Mouse (Mus musculus): ENCODE measurements around the gene Pi4k2b. TPM values are rescaled to one million over a fixed set of nuclear protein-coding genes. Genes with fewer than 3 reads are reported as not detected.
"Not testable (repeated sequence)": the region's sequence is repeated elsewhere in the genome, so short reads cannot be mapped to it uniquely, and the experiment has no call there.

Gene Pi4k2b
- total RNA-seq (2021), result 1 to 10 TPM; 4.9 to 6.7 TPM

- peak; percentile 81 for DNase-seq
- intact Hi-C loops (cut with DNase I), result no loop called here
Observed at GRCm38 (mm10) chr5:52741391-52742111, at the start of gene Pi4k2b. Gene Pi4k2b (plus strand): TSS chr5:52741574.

GRCm38 (mm10) chr5:52697291-52697690 lies 44.1 kb upstream of the Pi4k2b start:
- intact Hi-C loops (cut with DNase I), result no loop called here
- DNase-seq, result no peak

- DNase-seq; intact Hi-C loops (cut with DNase I): not testable (repeated sequence)
Observed at GRCm38 (mm10) chr5:52697882-52698440, 43.4 kb upstream of the Pi4k2b start.

- no peak for DNase-seq
- intact Hi-C loops (cut with DNase I), result no loop called here
Observed at GRCm38 (mm10) chr5:52704562-52704961, 36.8 kb upstream of the Pi4k2b start.

- no peak for DNase-seq
Observed at GRCm38 (mm10) chr5:52712704-52713103, 28.7 kb upstream of the Pi4k2b start.

GRCm38 (mm10) chr5:52716742-52717448 lies 24.5 kb upstream of the Pi4k2b start:
- intact Hi-C loops (cut with DNase I), result no loop called here
- DNase-seq, result no peak

More at GRCm38 (mm10) chr5:52712704-52713103, 28.7 kb upstream of the Pi4k2b start:
- intact Hi-C loops (cut with DNase I), result no loop called here

GRCm38 (mm10) chr5:52721003-52721402 lies 20.4 kb upstream of the Pi4k2b start:
- no peak for DNase-seq
- intact Hi-C loops (cut with DNase I), result no loop called here

- intact Hi-C loops (cut with DNase I), result no loop called here
- no peak for DNase-seq
Observed at GRCm38 (mm10) chr5:52727747-52728146, 13.6 kb upstream of the Pi4k2b start.

GRCm38 (mm10) chr5:52732811-52733210 lies 8.6 kb upstream of the Pi4k2b start:
- DNase-seq, result no peak
- intact Hi-C loops (cut with DNase I), result no loop called here

GRCm38 (mm10) chr5:52736046-52736445 lies 5.3 kb upstream of the Pi4k2b start:
- intact Hi-C loops (cut with DNase I), result no loop called here
- no peak for DNase-seq

GRCm38 (mm10) chr5:52742112-52742813 lies 889 bp downstream of the Pi4k2b start:
- intact Hi-C loops (cut with DNase I), result no loop called here
- peak; percentile 10 for DNase-seq

GRCm38 (mm10) chr5:52743231-52743630 lies 1.9 kb downstream of the Pi4k2b start:
- DNase-seq, result no peak
- intact Hi-C loops (cut with DNase I), result no loop called here

GRCm38 (mm10) chr5:52746920-52747319 lies 5.5 kb downstream of the Pi4k2b start:
- no peak for DNase-seq
- intact Hi-C loops (cut with DNase I), result no loop called here

- DNase-seq, result no peak
- intact Hi-C loops (cut with DNase I), result no loop called here
Observed at GRCm38 (mm10) chr5:52748732-52749131, 7.4 kb downstream of the Pi4k2b start.

- no peak for DNase-seq
- intact Hi-C loops (cut with DNase I), result no loop called here
Observed at GRCm38 (mm10) chr5:52753146-52753545, 11.8 kb downstream of the Pi4k2b start.

- intact Hi-C loops (cut with DNase I), result no loop called here
- DNase-seq, result no peak
Observed at GRCm38 (mm10) chr5:52754196-52754595, 12.8 kb downstream of the Pi4k2b start.

- intact Hi-C loops (cut with DNase I), result no loop called here
- no peak for DNase-seq
Observed at GRCm38 (mm10) chr5:52755337-52755736, 14.0 kb downstream of the Pi4k2b start.

- intact Hi-C loops (cut with DNase I), result no loop called here
- DNase-seq, result no peak
Observed at GRCm38 (mm10) chr5:52755989-52756388, 14.6 kb downstream of the Pi4k2b start.

- no peak for DNase-seq
- intact Hi-C loops (cut with DNase I), result no loop called here
Observed at GRCm38 (mm10) chr5:52762586-52762985, 21.2 kb downstream of the Pi4k2b start.

- no peak for DNase-seq
- intact Hi-C loops (cut with DNase I), result no loop called here
Observed at GRCm38 (mm10) chr5:52774267-52774666, 32.9 kb downstream of the Pi4k2b start.

- peak; percentile 9 for DNase-seq
- intact Hi-C loops (cut with DNase I), result no loop called here
Observed at GRCm38 (mm10) chr5:52775237-52775636, 33.9 kb downstream of the Pi4k2b start, which contains the start of gene Zcchc4. Gene Zcchc4 (plus strand): TSS chr5:52775409.
